Mouse (Mus musculus): Measurements from ENCODE around the gene Acoxl. TPM values are rescaled to one million over a fixed set of nuclear protein-coding genes. Genes with fewer than 3 reads are reported as not detected.
A peak's percentile ranks its signal among the peaks of the same experiment; 100 is the strongest.

Acoxl gene
- polyA plus RNA-seq, 1 experiment from 2014 or later: not detected

DNA sequence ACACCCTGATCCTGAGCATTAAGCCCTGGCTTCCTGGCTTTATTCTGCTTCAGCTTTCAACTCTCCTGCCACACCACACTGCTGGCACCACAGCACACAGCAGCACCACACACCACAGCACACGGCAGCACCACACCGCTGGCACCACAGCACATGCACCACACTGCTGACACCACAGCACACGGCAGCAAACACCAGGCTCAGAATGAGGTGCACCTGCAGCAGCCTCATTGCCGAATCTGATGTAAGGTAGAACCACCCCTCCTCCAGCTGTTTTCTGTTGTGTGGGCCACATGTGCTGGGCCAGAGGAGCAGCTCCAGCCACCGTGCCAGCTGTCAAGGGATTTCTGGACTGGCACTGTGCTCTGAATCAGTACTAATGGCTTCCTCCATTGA lies 317.4 kb downstream of the Acoxl start:
- DNase-seq (ENCODE audit: low spot score): peak; percentile 40
- Histone ChIP-seq H3K9ac (no peak overlapping the region), H3K4me1 (replicated peaks; ENCODE audit: control insufficient read depth, insufficient read depth, low read length) (peaks cover 21% of the 10 kb centered on the region), H3K36me3 (replicated peaks; ENCODE audit: control insufficient read depth, insufficient read depth) (no peaks in the 10 kb centered on the region), H3K27ac (no peak overlapping the region), H3K27me3 (ENCODE audit: control insufficient read depth, insufficient read depth, low read length) (no peaks in the 10 kb centered on the region), H3K9me3 (ENCODE audit: control insufficient read depth, low read length) (no peaks in the 10 kb centered on the region), H3K4me2 (replicated peaks) (no peak overlapping the region), H3K4me3 (replicated peaks; ENCODE audit: low read length) (no peak overlapping the region)
- ATAC-seq (ENCODE audit: low FRiP score): peak; percentile 51; the same call in 1 of the 2 replicates
- WGBS: 59% methylated on average over 5 of the region's 5 CpGs

- Histone ChIP-seq H3K27ac (no peak overlapping the region), H3K4me1 (replicated peaks; ENCODE audit: control insufficient read depth, insufficient read depth, low read length) (peaks cover 21% of the 10 kb centered on the region), H3K4me3 (replicated peaks; ENCODE audit: low read length) (no peak overlapping the region), H3K27me3 (ENCODE audit: control insufficient read depth, insufficient read depth, low read length) (no peaks in the 10 kb centered on the region), H3K4me2 (replicated peaks) (no peak overlapping the region), H3K9ac (no peak overlapping the region), H3K9me3 (ENCODE audit: control insufficient read depth, low read length) (no peaks in the 10 kb centered on the region), H3K36me3 (replicated peaks; ENCODE audit: control insufficient read depth, insufficient read depth) (no peaks in the 10 kb centered on the region)
- WGBS: 76% methylated on average over 11 of the region's 12 CpGs
- no peak for DNase-seq (ENCODE audit: low spot score)
- no peak for ATAC-seq (ENCODE audit: low FRiP score)
These were observed 318.1 kb downstream of the Acoxl start for GRCm38 (mm10) chr2:128156557-128157412.

GRCm38 (mm10) chr2:128158734-128159410 lies 320.2 kb downstream of the Acoxl start:
- H3K9ac ChIP-seq: no peak overlapping the region
- H3K36me3 ChIP-seq (replicated peaks; ENCODE audit: control insufficient read depth, insufficient read depth): no peaks in the 10 kb centered on the region
- no peak overlapping the region for H3K4me3 ChIP-seq (replicated peaks; ENCODE audit: low read length)
- WGBS: 37% methylated on average over 17 of the region's 17 CpGs
- H3K4me1 ChIP-seq (replicated peaks; ENCODE audit: control insufficient read depth, insufficient read depth, low read length): peaks cover 15% of the 10 kb centered on the region
- no peak overlapping the region for H3K27ac ChIP-seq
- no peaks in the 10 kb centered on the region for H3K27me3 ChIP-seq (ENCODE audit: control insufficient read depth, insufficient read depth, low read length)
- no peak overlapping the region for H3K4me2 ChIP-seq (replicated peaks)
- peak; percentile 22; the same call in 1 of the 2 replicates for ATAC-seq (ENCODE audit: low FRiP score)
- DNase-seq (ENCODE audit: low spot score): no peak
- H3K9me3 ChIP-seq (ENCODE audit: control insufficient read depth, low read length): no peaks in the 10 kb centered on the region

- Histone ChIP-seq H3K4me2 (replicated peaks) (no peak overlapping the region), H3K4me1 (replicated peaks; ENCODE audit: control insufficient read depth, insufficient read depth, low read length) (peaks cover 15% of the 10 kb centered on the region), H3K9ac (0 out of 2 replicates have a peak overlapping the region, but pooled peaks have one; percentile 11), H3K27ac (no peak overlapping the region), H3K9me3 (ENCODE audit: control insufficient read depth, low read length) (no peaks in the 10 kb centered on the region), H3K4me3 (replicated peaks; ENCODE audit: low read length) (no peak overlapping the region), H3K36me3 (replicated peaks; ENCODE audit: control insufficient read depth, insufficient read depth) (no peaks in the 10 kb centered on the region), H3K27me3 (ENCODE audit: control insufficient read depth, insufficient read depth, low read length) (no peaks in the 10 kb centered on the region)
- ATAC-seq (ENCODE audit: low FRiP score): no peak
- no peak for DNase-seq (ENCODE audit: low spot score)
- WGBS: 77% methylated on average over 7 of the region's 7 CpGs
These were observed 321.0 kb downstream of the Acoxl start for GRCm38 (mm10) chr2:128159619-128160125.

- no peaks in the 10 kb centered on the region; the same call in 1 of the 2 replicates for H3K4me1 ChIP-seq (replicated peaks; ENCODE audit: control insufficient read depth, insufficient read depth, low read length)
- no peak for ATAC-seq (ENCODE audit: low FRiP score)
- no peaks in the 10 kb centered on the region for H3K27me3 ChIP-seq (ENCODE audit: control insufficient read depth, insufficient read depth, low read length)
- H3K36me3 ChIP-seq (replicated peaks; ENCODE audit: control insufficient read depth, insufficient read depth): no peaks in the 10 kb centered on the region
- no peak for DNase-seq (ENCODE audit: low spot score)
- no peak overlapping the region for H3K27ac ChIP-seq
- H3K4me3 ChIP-seq (replicated peaks; ENCODE audit: low read length): no peak overlapping the region
- 78% methylated on average over 8 of the region's 8 CpGs for WGBS
- no peak overlapping the region for H3K9ac ChIP-seq
- no peaks in the 10 kb centered on the region for H3K9me3 ChIP-seq (ENCODE audit: control insufficient read depth, low read length)
- H3K4me2 ChIP-seq (replicated peaks): no peak overlapping the region
These were observed 324.5 kb downstream of the Acoxl start for GRCm38 (mm10) chr2:128163177-128163576.

- H3K9ac ChIP-seq: no peak overlapping the region
- no peak overlapping the region for H3K4me2 ChIP-seq (replicated peaks)
- H3K4me3 ChIP-seq (replicated peaks; ENCODE audit: low read length): no peak overlapping the region
- no peaks in the 10 kb centered on the region for H3K27me3 ChIP-seq (ENCODE audit: control insufficient read depth, insufficient read depth, low read length)
- DNase-seq (ENCODE audit: low spot score): peak; percentile 41
- no peaks in the 10 kb centered on the region for H3K9me3 ChIP-seq (ENCODE audit: control insufficient read depth, low read length)
- H3K27ac ChIP-seq: no peak overlapping the region
- H3K4me1 ChIP-seq (replicated peaks; ENCODE audit: control insufficient read depth, insufficient read depth, low read length): no peaks in the 10 kb centered on the region
- ATAC-seq (ENCODE audit: low FRiP score): peak; percentile 37; the same call in 1 of the 2 replicates
- H3K36me3 ChIP-seq (replicated peaks; ENCODE audit: control insufficient read depth, insufficient read depth): no peaks in the 10 kb centered on the region
- 47% methylated on average over 13 of the region's 13 CpGs for WGBS
These were observed 328.1 kb downstream of the Acoxl start for GRCm38 (mm10) chr2:128166623-128167423.

- ATAC-seq (ENCODE audit: low FRiP score) (no peak), DNase-seq (ENCODE audit: low spot score) (no peak)
- whole genome bisulfite sequencing: 97% methylated on average over 12 of the region's 12 CpGs
- no peaks in the 10 kb centered on the region for H3K36me3 ChIP-seq (replicated peaks; ENCODE audit: control insufficient read depth, insufficient read depth)
- H3K4me2 ChIP-seq (replicated peaks): no peak overlapping the region
- no peaks in the 10 kb centered on the region for H3K4me1 ChIP-seq (replicated peaks; ENCODE audit: control insufficient read depth, insufficient read depth, low read length)
- no peak overlapping the region for H3K9ac ChIP-seq
- H3K9me3 ChIP-seq (ENCODE audit: control insufficient read depth, low read length): no peaks in the 10 kb centered on the region
- H3K27me3 ChIP-seq (ENCODE audit: control insufficient read depth, insufficient read depth, low read length): no peaks in the 10 kb centered on the region
- no peak overlapping the region for H3K4me3 ChIP-seq (replicated peaks; ENCODE audit: low read length)
- H3K27ac ChIP-seq: no peak overlapping the region
These were observed 329.3 kb downstream of the Acoxl start for GRCm38 (mm10) chr2:128167930-128168329.

DNA sequence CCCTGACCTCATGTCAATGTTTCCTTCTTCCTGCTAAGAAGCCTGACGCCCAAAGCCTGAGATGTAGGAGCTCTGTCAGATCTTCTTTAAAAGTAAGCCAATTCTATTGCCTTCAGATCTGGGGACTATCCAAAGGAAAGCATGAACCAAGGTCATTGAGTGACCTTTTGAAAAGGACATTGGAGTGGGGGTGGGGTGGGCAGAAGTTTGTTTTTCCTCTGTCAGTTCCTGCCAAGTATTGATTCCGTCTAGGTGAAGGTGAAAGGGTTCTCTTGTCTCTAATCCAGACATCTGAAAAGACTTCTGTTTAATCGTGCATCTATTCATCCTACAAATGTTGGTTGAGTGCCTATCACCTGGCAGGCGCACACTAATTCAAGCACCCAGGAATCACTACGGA lies 330.8 kb downstream of the Acoxl start:
- no peaks in the 10 kb centered on the region for H3K9me3 ChIP-seq (ENCODE audit: control insufficient read depth, low read length)
- DNase-seq (ENCODE audit: low spot score) (no peak), ATAC-seq (ENCODE audit: low FRiP score) (no peak)
- H3K4me1 ChIP-seq (replicated peaks; ENCODE audit: control insufficient read depth, insufficient read depth, low read length): 0 out of 2 replicates have a peak, but pooled peaks cover 5% of the 10 kb centered on the region
- no peaks in the 10 kb centered on the region for H3K27me3 ChIP-seq (ENCODE audit: control insufficient read depth, insufficient read depth, low read length)
- H3K9ac ChIP-seq: no peak overlapping the region
- no peak overlapping the region for H3K27ac ChIP-seq
- 83% methylated on average over 5 of the region's 5 CpGs for WGBS
- no peak overlapping the region for H3K4me3 ChIP-seq (replicated peaks; ENCODE audit: low read length)
- H3K36me3 ChIP-seq (replicated peaks; ENCODE audit: control insufficient read depth, insufficient read depth): no peaks in the 10 kb centered on the region
- no peak overlapping the region for H3K4me2 ChIP-seq (replicated peaks)

GRCm38 (mm10) chr2:128169972-128170371 lies 331.3 kb downstream of the Acoxl start:
- Histone ChIP-seq H3K27me3 (ENCODE audit: control insufficient read depth, insufficient read depth, low read length) (no peaks in the 10 kb centered on the region), H3K9ac (no peak overlapping the region), H3K4me2 (replicated peaks) (no peak overlapping the region), H3K27ac (no peak overlapping the region), H3K4me3 (replicated peaks; ENCODE audit: low read length) (no peak overlapping the region), H3K4me1 (replicated peaks; ENCODE audit: control insufficient read depth, insufficient read depth, low read length) (0 out of 2 replicates have a peak, but pooled peaks cover 5% of the 10 kb centered on the region), H3K36me3 (replicated peaks; ENCODE audit: control insufficient read depth, insufficient read depth) (no peaks in the 10 kb centered on the region), H3K9me3 (ENCODE audit: control insufficient read depth, low read length) (no peaks in the 10 kb centered on the region)
- DNase-seq (ENCODE audit: low spot score) (no peak), ATAC-seq (ENCODE audit: low FRiP score) (no peak)
- 70% methylated on average over 11 of the region's 11 CpGs for WGBS

Data from hindbrain, embryonic 14.5 days (tissue).